Mouse (Mus musculus): ENCODE measurements at regions not wholly inside any gene's neighbourhood (a gene's known extent, or its start where the extent isn't known, plus 50 kb on each side); places are given as distances from the start of the nearest gene placed in this dataset.
A peak's percentile ranks its signal among the peaks of the same experiment; 100 is the strongest.

DNA sequence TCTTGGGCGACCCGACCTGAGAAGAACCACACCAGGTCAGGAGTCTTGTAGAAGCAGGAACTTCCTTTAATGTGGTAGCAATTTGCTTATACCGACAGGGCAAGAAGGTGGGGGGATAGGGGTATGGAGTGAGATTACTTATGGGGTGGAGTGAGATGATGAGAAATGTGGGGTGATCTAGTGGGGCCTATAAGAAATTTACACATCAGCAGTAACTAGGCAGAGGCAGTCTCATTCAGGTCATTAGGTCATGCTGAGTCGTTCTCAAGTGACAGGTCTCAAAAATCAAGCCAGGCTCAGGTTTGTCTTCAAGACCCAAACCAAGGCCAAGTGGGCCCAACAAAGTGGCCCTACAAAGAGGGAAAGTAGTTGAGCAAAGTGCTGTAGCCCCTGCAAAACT lies 889.1 kb downstream of the 5730522E02Rik start:
- Histone ChIP-seq H3K4me2 (no peak overlapping the region), H3K9me3 (no peaks in the 10 kb centered on the region), H3K27ac (no peak overlapping the region), H3K9ac (no peak overlapping the region), H3K4me3 (replicated peaks) (no peak overlapping the region), H3K4me1 (no peaks in the 10 kb centered on the region), H3K36me3 (no peaks in the 10 kb centered on the region), H3K27me3 (replicated peaks) (no peaks in the 10 kb centered on the region)
- ATAC-seq (ENCODE audit: insufficient read depth, low FRiP score, low read depth): no peak
- WGBS: 87% methylated on average over 4 of the region's 4 CpGs

DNA sequence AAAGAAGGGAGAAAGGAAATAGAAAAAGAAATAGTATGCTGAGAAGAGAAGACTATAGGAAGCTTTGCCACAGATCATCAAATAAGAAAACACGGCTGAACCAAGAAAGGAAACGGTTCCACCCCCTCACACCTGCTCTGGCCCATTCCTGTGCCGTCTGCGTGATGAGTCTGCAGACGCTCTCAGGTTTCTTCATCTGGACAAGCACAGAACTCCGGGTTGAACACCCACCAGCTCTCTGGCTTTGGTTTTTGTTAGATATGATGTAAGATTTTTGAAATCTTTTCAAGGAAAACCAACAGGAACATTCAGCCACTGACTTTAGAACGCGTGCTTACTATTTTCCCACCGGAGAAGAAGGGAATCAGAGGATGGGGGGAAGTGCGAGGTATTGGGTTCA lies 895.9 kb downstream of the 5730522E02Rik start:
- H3K27ac ChIP-seq: no peak overlapping the region
- ATAC-seq (ENCODE audit: insufficient read depth, low FRiP score, low read depth): no peak
- WGBS: 67% methylated on average over 10 of the region's 10 CpGs

GRCm38 (mm10) chr11:25313879-25314278 lies 896.7 kb downstream of the 5730522E02Rik start:
- H3K27ac ChIP-seq: no peak overlapping the region
- no peaks in the 10 kb centered on the region for H3K36me3 ChIP-seq
- ATAC-seq (ENCODE audit: insufficient read depth, low FRiP score, low read depth): no peak
- no peak overlapping the region for H3K4me3 ChIP-seq (replicated peaks)
- 55% methylated on average over 8 of the region's 8 CpGs for WGBS
- H3K27me3 ChIP-seq (replicated peaks): no peaks in the 10 kb centered on the region
- H3K4me2 ChIP-seq: no peak overlapping the region
- H3K9me3 ChIP-seq: no peaks in the 10 kb centered on the region
- no peak overlapping the region for H3K9ac ChIP-seq
- H3K4me1 ChIP-seq: no peaks in the 10 kb centered on the region

More for the DNA sequence above, 895.9 kb downstream of the 5730522E02Rik start:
- no peak overlapping the region for H3K4me2 ChIP-seq
- H3K4me3 ChIP-seq (replicated peaks): no peak overlapping the region
- H3K27me3 ChIP-seq (replicated peaks): no peaks in the 10 kb centered on the region
- no peaks in the 10 kb centered on the region for H3K4me1 ChIP-seq
- no peak overlapping the region for H3K9ac ChIP-seq
- H3K9me3 ChIP-seq: no peaks in the 10 kb centered on the region
- H3K36me3 ChIP-seq: no peaks in the 10 kb centered on the region

DNA sequence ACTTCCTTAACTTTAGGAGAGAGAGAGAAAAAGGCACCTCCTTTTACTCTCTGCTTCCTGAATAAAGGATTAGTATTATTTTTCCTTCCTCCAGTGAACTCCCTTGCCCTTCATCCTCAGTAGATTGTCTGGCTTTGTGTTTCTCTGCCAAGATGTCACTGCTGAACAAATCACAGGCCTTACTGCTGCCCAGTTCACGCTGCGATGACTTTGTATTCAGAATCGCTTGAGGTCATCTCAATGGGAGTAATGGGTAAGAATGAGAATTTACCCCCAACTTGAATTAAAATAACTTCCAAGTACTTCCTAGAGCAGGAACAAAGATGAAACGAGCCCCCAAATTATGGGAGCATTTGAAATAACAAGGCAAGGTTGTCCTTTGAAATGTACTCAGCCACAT lies 897.3 kb downstream of the 5730522E02Rik start:
- H3K27ac ChIP-seq: no peak overlapping the region
- H3K36me3 ChIP-seq: no peaks in the 10 kb centered on the region
- H3K9me3 ChIP-seq: no peaks in the 10 kb centered on the region
- 60% methylated on average over 4 of the region's 4 CpGs for WGBS
- H3K27me3 ChIP-seq (replicated peaks): no peaks in the 10 kb centered on the region
- no peak for ATAC-seq (ENCODE audit: insufficient read depth, low FRiP score, low read depth)
- no peak overlapping the region for H3K9ac ChIP-seq
- no peak overlapping the region for H3K4me3 ChIP-seq (replicated peaks)
- no peaks in the 10 kb centered on the region for H3K4me1 ChIP-seq
- H3K4me2 ChIP-seq: no peak overlapping the region

DNA sequence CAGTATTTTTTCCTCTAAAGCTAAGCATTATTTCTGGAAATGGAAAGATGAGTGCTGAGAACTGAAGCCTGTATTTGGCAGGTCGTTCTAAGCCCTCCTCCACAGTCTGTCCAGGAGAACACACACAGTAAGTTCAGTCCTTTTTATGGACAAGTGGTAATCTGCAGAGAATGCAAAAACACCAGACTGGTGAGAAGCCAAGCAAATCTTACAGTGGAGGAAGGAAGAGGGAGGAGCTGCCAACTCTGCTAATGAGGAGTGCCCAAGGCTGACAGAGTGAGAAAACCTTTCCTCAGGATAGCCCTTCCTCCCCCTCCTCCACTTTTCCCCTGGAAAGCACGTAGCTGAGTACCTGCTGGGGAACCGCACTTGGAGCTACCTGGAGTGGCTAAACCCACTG lies 899.8 kb downstream of the 5730522E02Rik start:
- WGBS: 62% methylated on average over 3 of the region's 3 CpGs
- H3K27me3 ChIP-seq (replicated peaks): no peaks in the 10 kb centered on the region
- H3K4me2 ChIP-seq: no peak overlapping the region
- no peaks in the 10 kb centered on the region for H3K9me3 ChIP-seq
- no peak overlapping the region for H3K9ac ChIP-seq
- H3K36me3 ChIP-seq: no peaks in the 10 kb centered on the region
- H3K4me1 ChIP-seq: no peaks in the 10 kb centered on the region
- no peak for ATAC-seq (ENCODE audit: insufficient read depth, low FRiP score, low read depth)
- no peak overlapping the region for H3K27ac ChIP-seq
- no peak overlapping the region for H3K4me3 ChIP-seq (replicated peaks)

- whole genome bisulfite sequencing: 21% methylated on average over 9 of the region's 9 CpGs
- ATAC-seq (ENCODE audit: insufficient read depth, low FRiP score, low read depth): no peak
- H3K4me2 ChIP-seq: no peak overlapping the region
- no peaks in the 10 kb centered on the region for H3K9me3 ChIP-seq
- no peak overlapping the region for H3K4me3 ChIP-seq (replicated peaks)
- H3K36me3 ChIP-seq: no peaks in the 10 kb centered on the region
- no peak overlapping the region for H3K9ac ChIP-seq
- H3K27me3 ChIP-seq (replicated peaks): no peaks in the 10 kb centered on the region
- H3K4me1 ChIP-seq: no peaks in the 10 kb centered on the region
- no peak overlapping the region for H3K27ac ChIP-seq
Observed at GRCm38 (mm10) chr11:25301130-25301529, 909.4 kb downstream of the 5730522E02Rik start.

- H3K4me3 ChIP-seq (replicated peaks): peak overlapping the region; percentile 7; the same call in 1 of the 2 replicates
- H3K4me2 ChIP-seq: peak overlapping the region; percentile 29
- no peaks in the 10 kb centered on the region for H3K4me1 ChIP-seq
- H3K27me3 ChIP-seq (replicated peaks): no peaks in the 10 kb centered on the region
- H3K36me3 ChIP-seq: no peaks in the 10 kb centered on the region
- H3K9me3 ChIP-seq: no peaks in the 10 kb centered on the region
- ATAC-seq (ENCODE audit: insufficient read depth, low FRiP score, low read depth): no peak
- no peak overlapping the region for H3K27ac ChIP-seq
- 43% methylated on average over 13 of the region's 13 CpGs for WGBS
- H3K9ac ChIP-seq: no peak overlapping the region
Observed at GRCm38 (mm10) chr11:25288346-25288745, 922.2 kb downstream of the 5730522E02Rik start.

DNA sequence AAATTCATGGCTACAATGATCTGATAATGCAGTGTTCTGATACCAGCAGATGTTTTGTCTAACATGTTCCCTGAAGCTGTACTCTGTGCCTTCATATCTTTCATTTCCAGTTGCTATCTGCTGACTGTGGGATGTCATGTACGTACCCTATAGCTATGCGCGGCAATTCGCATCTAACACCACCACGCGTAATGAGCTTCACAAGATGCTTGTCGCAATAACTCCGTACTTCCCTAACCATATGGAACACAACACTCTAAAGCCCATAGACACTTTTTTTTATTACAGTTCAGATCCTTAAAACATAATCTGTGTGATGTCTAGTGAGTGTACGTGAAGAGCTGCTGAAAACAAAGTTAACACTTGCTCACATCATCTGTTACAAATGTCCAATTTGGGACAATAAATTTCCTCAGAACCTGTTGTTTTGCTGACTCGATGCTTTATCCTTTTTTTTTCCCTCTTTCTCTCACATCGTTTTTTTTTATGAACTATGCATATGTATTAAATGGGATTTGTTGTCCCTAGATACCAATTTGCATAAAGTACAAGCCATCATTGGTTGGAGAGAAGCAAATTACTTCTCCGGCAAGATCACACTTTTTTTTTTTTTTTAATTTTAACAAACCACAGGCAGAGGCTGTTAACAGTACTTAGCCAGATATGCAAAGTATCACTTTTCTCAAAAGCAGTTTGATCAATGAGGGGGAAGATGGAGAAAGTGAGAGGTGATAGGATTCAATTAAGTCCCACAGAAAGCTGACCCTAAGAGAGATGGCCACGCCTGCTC lies 922.9 kb downstream of the 5730522E02Rik start:
- peak overlapping the region; percentile 29 for H3K4me2 ChIP-seq
- 78% methylated on average over 13 of the region's 13 CpGs for WGBS
- H3K27me3 ChIP-seq (replicated peaks): no peaks in the 10 kb centered on the region
- H3K4me1 ChIP-seq: no peaks in the 10 kb centered on the region
- no peak overlapping the region for H3K4me3 ChIP-seq (replicated peaks)
- H3K27ac ChIP-seq: no peak overlapping the region
- H3K36me3 ChIP-seq: no peaks in the 10 kb centered on the region
- no peak for ATAC-seq (ENCODE audit: insufficient read depth, low FRiP score, low read depth)
- H3K9ac ChIP-seq: no peak overlapping the region
- H3K9me3 ChIP-seq: no peaks in the 10 kb centered on the region

DNA sequence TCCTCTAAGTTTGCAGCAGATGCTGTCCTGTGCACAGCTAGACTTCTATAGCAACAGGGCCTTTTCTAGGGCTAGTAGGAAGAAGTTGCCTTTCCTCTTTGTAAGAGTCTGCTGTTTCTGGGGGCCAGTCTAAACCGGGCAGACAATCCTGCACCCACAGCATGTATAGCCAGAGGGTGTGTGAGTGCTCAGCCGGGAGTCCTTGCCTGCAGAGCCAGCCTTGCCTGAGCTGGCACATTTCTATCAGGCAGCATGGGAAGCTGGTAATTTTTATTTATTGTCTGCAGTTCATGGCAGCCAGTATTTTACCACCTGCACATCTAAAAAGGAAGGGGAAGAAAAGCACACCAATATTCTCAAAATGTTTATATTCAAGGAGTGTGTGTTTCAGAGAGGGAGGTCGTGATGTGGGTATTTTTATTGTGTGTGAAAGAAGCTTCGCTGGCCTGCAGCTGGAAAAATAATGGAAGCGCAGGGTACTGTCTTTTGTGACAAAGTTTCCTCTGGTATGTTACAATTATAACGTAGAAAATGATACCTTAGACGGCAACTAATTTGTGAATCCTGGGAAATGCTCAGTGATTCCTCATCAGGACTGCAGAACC lies 940.5 kb downstream of the 5730522E02Rik start:
- no peak overlapping the region for H3K9ac ChIP-seq
- H3K4me2 ChIP-seq: no peak overlapping the region
- no peaks in the 10 kb centered on the region for H3K9me3 ChIP-seq
- no peak overlapping the region for H3K4me3 ChIP-seq (replicated peaks)
- no peak overlapping the region for H3K27ac ChIP-seq
- no peaks in the 10 kb centered on the region for H3K4me1 ChIP-seq
- 36% methylated on average over 7 of the region's 7 CpGs for WGBS
- no peaks in the 10 kb centered on the region for H3K36me3 ChIP-seq
- no peak for ATAC-seq (ENCODE audit: insufficient read depth, low FRiP score, low read depth)
- no peaks in the 10 kb centered on the region for H3K27me3 ChIP-seq (replicated peaks)

DNA sequence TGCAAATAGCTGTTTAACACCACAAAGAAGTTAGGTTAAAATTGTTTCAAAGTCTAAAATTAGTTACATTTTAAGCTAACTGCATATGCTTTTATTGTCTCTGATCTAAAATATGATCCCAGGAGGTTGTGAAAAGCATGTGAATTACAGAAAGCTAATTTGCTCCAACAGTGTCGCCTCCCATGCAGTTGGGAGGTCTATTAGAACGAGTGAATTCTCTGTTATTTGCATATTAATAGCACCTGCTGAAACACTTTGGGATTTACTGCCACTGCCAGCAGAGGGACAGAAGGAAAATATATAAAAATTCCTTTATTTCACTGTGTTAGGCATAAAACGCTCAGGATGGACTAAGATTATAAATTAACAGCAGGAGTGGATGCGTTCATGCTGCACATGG lies 947.7 kb downstream of the 5730522E02Rik start:
- no peaks in the 10 kb centered on the region for H3K36me3 ChIP-seq
- 45% methylated on average over 4 of the region's 4 CpGs for WGBS
- H3K9ac ChIP-seq: no peak overlapping the region
- no peak overlapping the region for H3K4me2 ChIP-seq
- H3K27ac ChIP-seq: no peak overlapping the region
- no peaks in the 10 kb centered on the region for H3K27me3 ChIP-seq (replicated peaks)
- ATAC-seq (ENCODE audit: insufficient read depth, low FRiP score, low read depth): no peak
- no peak overlapping the region for H3K4me3 ChIP-seq (replicated peaks)
- H3K9me3 ChIP-seq: no peaks in the 10 kb centered on the region
- no peaks in the 10 kb centered on the region for H3K4me1 ChIP-seq

- Histone ChIP-seq H3K36me3 (no peaks in the 10 kb centered on the region), H3K9me3 (no peaks in the 10 kb centered on the region), H3K27ac (no peak overlapping the region), H3K4me1 (no peaks in the 10 kb centered on the region), H3K27me3 (replicated peaks) (no peaks in the 10 kb centered on the region), H3K4me2 (no peak overlapping the region), H3K9ac (no peak overlapping the region), H3K4me3 (replicated peaks) (no peak overlapping the region)
- no peak for ATAC-seq (ENCODE audit: insufficient read depth, low FRiP score, low read depth)
- 68% methylated on average over 1 of the region's 1 CpGs for WGBS
Observed at GRCm38 (mm10) chr11:25259691-25260090, 950.9 kb downstream of the 5730522E02Rik start.

DNA sequence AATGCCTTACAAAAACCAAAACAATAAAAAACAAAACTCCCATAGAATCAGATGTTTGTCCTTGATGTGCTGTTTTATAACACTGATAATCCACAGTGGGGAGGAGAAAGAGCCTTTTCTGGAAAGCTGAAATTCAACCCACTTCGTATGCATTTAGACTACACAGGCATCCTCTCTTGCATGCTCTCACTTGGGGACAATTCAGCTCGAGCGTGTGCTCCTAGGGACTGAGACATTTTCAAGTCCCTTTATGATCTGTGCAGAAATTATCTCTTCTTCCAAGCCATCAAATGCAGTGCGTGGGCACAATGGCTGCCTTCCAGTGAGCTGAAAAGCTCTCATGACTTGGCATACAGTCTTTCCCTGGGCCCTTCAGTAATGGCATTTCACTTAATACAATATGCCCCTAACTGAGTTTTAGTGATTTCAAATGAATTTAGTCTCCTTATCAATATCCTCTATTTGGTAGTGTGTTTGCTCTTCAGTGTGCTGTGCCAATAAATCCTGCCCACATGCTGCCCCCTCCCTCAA lies 977.1 kb downstream of the 5730522E02Rik start:
- Histone ChIP-seq H3K36me3 (no peaks in the 10 kb centered on the region), H3K4me1 (no peaks in the 10 kb centered on the region), H3K4me3 (replicated peaks) (no peak overlapping the region), H3K9me3 (no peaks in the 10 kb centered on the region), H3K27ac (no peak overlapping the region), H3K27me3 (replicated peaks) (no peaks in the 10 kb centered on the region), H3K4me2 (no peak overlapping the region), H3K9ac (no peak overlapping the region)
- no peak for ATAC-seq (ENCODE audit: insufficient read depth, low FRiP score, low read depth)
- 61% methylated on average over 4 of the region's 4 CpGs for WGBS

Data from stomach, embryonic 15.5 days (tissue).